Comparison of ENCODE assay signal across 10 mouse cellular contexts in the genomic region with DNA sequence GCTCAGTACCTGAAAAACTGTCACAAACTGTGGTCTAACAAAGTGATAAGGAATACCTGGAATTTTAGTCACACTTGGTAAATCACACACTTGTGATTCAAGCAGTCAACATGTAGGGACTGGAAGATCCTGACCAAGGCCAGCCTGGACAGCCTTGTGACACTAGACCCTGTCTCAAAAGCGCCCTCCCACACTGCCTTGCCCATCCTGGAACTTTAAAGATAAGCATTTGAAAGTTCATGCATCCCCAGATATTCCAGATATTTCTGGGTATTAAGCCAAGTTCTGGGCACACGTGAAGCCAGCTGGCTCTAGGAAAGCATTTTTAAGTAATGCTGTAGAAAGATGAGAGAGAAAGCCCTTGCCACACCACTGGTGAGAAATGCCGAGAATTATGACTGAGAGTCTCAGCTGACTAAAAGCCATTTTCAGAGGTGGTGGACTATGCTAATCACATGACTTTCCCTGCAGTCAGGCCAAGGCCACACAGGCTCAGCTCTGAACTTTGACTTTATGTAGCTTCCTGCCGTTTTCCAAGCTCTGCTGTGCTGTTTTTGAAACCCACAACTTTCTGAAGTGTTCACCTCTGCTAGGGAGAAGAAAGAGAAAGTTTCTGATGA. TPM values are rescaled to one million over a fixed set of nuclear protein-coding genes. Genes with fewer than 3 reads are reported as not detected.
A peak's percentile ranks its signal among the peaks of the same experiment; 100 is the strongest.
DNase-seq lines count a peak whose midpoint lies in the region; ATAC-seq lines count a peak whose summit lies in the region.
"Had no signal": no experiment of that assay in that cellular context is flagged by ENCODE, and none has a peak within 500 bp of the region (broad histone marks: within the 10 kb centered on the region; RNA-seq: fewer than 3 reads in every experiment).

No protein-coding gene starts in this region.

- no peaks in the 10 kb centered on the region for H3K36me3 ChIP-seq in liver, embryonic 15.5 days (replicated peaks)
- no peaks in the 10 kb centered on the region for H3K36me3 ChIP-seq in hindbrain, embryonic 12.5 days
- H3K36me3 ChIP-seq: embryonic facial prominence, embryonic 13.5 days had no signal

- DNase-seq in liver: no peak
- peak; percentile 50 to 52 for DNase-seq in adrenal gland, postnatal 36 days
- DNase-seq in kidney, postnatal 25 days: peak; percentile 56 to 74
- peak; percentile 19 for DNase-seq in testis, postnatal 14 days (ENCODE audit: low spot score)
- no peak for DNase-seq in cerebellum, postnatal 4 days (ENCODE audit: low spot score in 2 of 2)
- DNase-seq: thymus, postnatal 25 days had no signal

- 0 out of 2 replicates have a peak, but pooled peaks cover 8% of the 10 kb centered on the region for H3K27me3 ChIP-seq in liver, embryonic 15.5 days
- no peaks in the 10 kb centered on the region for H3K27me3 ChIP-seq in hindbrain, embryonic 12.5 days
- H3K27me3 ChIP-seq: embryonic facial prominence, embryonic 13.5 days had no signal

- no peak for ATAC-seq in liver, embryonic 15.5 days (ENCODE audit: insufficient read depth)
- no peak for ATAC-seq in hindbrain, embryonic 12.5 days (ENCODE audit: low FRiP score)

- no peak overlapping the region for H3K9ac ChIP-seq in liver, embryonic 15.5 days
- H3K9ac ChIP-seq in hindbrain, embryonic 12.5 days: no peak overlapping the region
- H3K9ac ChIP-seq: embryonic facial prominence, embryonic 13.5 days had no signal

- no peak overlapping the region for H3K4me3 ChIP-seq in liver, embryonic 15.5 days (replicated peaks)
- H3K4me3 ChIP-seq in hindbrain, embryonic 12.5 days: no peak overlapping the region
- H3K4me3 ChIP-seq: embryonic facial prominence, embryonic 13.5 days had no signal

- 51% methylated on average over 4 of the region's 4 CpGs for WGBS in liver, embryonic 15.5 days (ENCODE audit: insufficient replicate concordance)
- WGBS in hindbrain, embryonic 12.5 days: 76% methylated on average over 4 of the region's 4 CpGs

- 0 out of 2 replicates have a peak, but pooled peaks cover 10% of the 10 kb centered on the region for H3K4me1 ChIP-seq in liver, embryonic 15.5 days (replicated peaks)
- no peaks in the 10 kb centered on the region for H3K4me1 ChIP-seq in hindbrain, embryonic 12.5 days
- H3K4me1 ChIP-seq: embryonic facial prominence, embryonic 13.5 days had no signal

- H3K27ac ChIP-seq in liver, embryonic 15.5 days (replicated peaks): peak overlapping the region; percentile 38
- no peak overlapping the region for H3K27ac ChIP-seq in hindbrain, embryonic 12.5 days
- H3K27ac ChIP-seq: embryonic facial prominence, embryonic 13.5 days; macrophage had no signal

- no peaks in the 10 kb centered on the region for H3K9me3 ChIP-seq in liver, embryonic 15.5 days (replicated peaks)
- H3K9me3 ChIP-seq in hindbrain, embryonic 12.5 days (replicated peaks): no peaks in the 10 kb centered on the region
- H3K9me3 ChIP-seq: embryonic facial prominence, embryonic 13.5 days had no signal

- no peak overlapping the region for H3K4me2 ChIP-seq in liver, embryonic 15.5 days
- no peak overlapping the region for H3K4me2 ChIP-seq in hindbrain, embryonic 12.5 days (replicated peaks)
- H3K4me2 ChIP-seq: embryonic facial prominence, embryonic 13.5 days had no signal

RNA-seq across cellular contexts. Expression of a gene that starts 6.5 kb away (rescaled TPM):
- 8.0 and 9.7 TPM in 2 replicates for polyA plus RNA-seq in liver, embryonic 15.5 days (2015; fragmentation: Nextera tagmentation; extraction: Ambion mirVana)
- 10 to 100 TPM; 38.8 to 39.4 TPM for total RNA-seq in adrenal gland, postnatal 36 days (2021)
- polyA plus RNA-seq in hindbrain, embryonic 12.5 days (2016; fragmentation: Nextera tagmentation; extraction: Ambion mirVana): 43.7 and 44.6 TPM in 2 replicates

RNA-seq across cellular contexts. Expression of a gene that starts 32.5 kb away (rescaled TPM):
- polyA plus RNA-seq in liver, embryonic 15.5 days (2015; fragmentation: Nextera tagmentation; extraction: Ambion mirVana): 14.8 and 15.6 TPM in 2 replicates
- total RNA-seq in adrenal gland, postnatal 36 days (2021): 10 to 100 TPM; 32.5 to 38.6 TPM
- polyA plus RNA-seq in hindbrain, embryonic 12.5 days (2016; fragmentation: Nextera tagmentation; extraction: Ambion mirVana): 79.6 and 80.3 TPM in 2 replicates

Comparison
In these comparisons a context has a peak if more than half of its experiments do, and no peak if none do; other contexts are left out.
1. DNase-seq: peak in adrenal gland, postnatal 36 days (2 of 2), kidney, postnatal 25 days (2 of 2) and testis, postnatal 14 days (single experiment); none in liver (single experiment) and cerebellum, postnatal 4 days (0 of 2).